Mouse (Mus musculus): ENCODE results near the gene Zfp143.

Zfp143 gene

DNA sequence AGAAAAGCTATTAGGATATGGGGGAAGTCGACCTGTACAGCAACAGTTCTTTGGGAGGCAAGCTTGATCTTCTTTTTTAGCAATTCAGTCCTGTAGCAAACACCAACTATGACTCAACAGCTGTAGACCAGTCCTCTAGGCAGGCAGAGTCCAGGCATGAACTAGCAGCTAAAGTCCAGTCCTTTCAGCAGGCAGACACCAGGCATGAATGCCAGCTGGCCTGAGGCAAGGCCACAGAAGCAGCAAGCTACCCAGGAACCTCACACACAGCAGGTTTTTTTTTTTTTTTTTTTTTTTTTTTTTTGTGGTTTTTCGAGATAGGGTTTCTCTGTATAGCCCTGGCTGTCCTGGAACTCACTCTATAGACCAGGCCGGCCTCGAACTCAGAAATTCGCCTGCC, 73.0 kb downstream of the Zfp143 start:
- no peak for DNase-seq (ENCODE audit: low spot score)

GRCm38 (mm10) chr7:110138538-110138937, 77.5 kb downstream of the Zfp143 start:
- no peak for DNase-seq (ENCODE audit: low spot score)

DNA sequence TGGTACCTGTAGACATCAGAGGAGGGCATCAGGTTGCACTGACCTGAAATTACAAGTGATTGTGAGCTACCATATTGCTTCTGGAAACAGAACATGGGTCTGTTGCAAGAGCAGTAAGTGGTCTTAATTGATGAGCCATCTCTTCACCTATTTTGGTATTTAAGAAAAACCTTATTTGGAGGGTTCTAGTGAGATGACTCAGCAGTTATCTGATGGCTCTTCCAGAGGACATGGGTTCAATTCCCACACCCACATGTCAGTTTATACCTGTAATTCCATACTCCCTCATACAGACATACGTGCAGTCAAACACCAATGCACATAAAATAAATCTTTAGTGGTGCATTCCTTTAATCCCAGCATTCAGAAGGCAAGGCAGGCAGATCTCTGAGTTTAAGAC, 82.8 kb downstream of the Zfp143 start:
- no peak for DNase-seq (ENCODE audit: low spot score)

Measured in spleen, adult 12 weeks (tissue).